Mouse (Mus musculus) spleen, adult 2 months (tissue): ENCODE measurements around the gene Lrmda. TPM values are rescaled to one million over a fixed set of nuclear protein-coding genes. Genes with fewer than 3 reads are reported as not detected.

Experiments
- DNase-seq, 2 experiments: peaks; one replicate each; pipeline versions ENCODE4 v3.0.0 to v3.0.0-alpha.2; 2012 to 2021; ENCODE audit warnings: low spot score in 2 of 2, low read depth in 1 of 2
- H3K27ac ChIP-seq: fragments of 200-500 bp; 2 replicates; pipeline ENCODE4 v1.5.1; 2012; ENCODE audit warnings: low read length, inconsistent platforms; ENCODE audit not compliant: insufficient read depth
- H3K27me3 ChIP-seq: fragments of 200-500 bp; 2 replicates; pipeline ENCODE4 v1.6.1; 2012; ENCODE audit warnings: mild to moderate bottlenecking, moderate library complexity, low read length, inconsistent platforms; ENCODE audit not compliant: control insufficient read depth, insufficient read depth
- H3K36me3 ChIP-seq: fragments of 200-500 bp; 2 replicates; pipeline ENCODE4 v1.6.1; 2012; ENCODE audit warnings: mild to moderate bottlenecking, low read length, inconsistent platforms; ENCODE audit not compliant: control insufficient read depth, insufficient read depth
- H3K4me1 ChIP-seq: fragments of 200-500 bp; 2 replicates; pipeline ENCODE4 v1.6.1; 2011; ENCODE audit warnings: inconsistent platforms; ENCODE audit not compliant: control insufficient read depth, insufficient read depth, insufficient read length
- H3K4me3 ChIP-seq: fragments of 200-500 bp; 2 replicates; pipeline ENCODE4 v1.5.1; 2011; ENCODE audit warnings: mild to moderate bottlenecking, inconsistent platforms; ENCODE audit not compliant: insufficient read depth, insufficient read length; ENCODE audit errors: extremely low read depth
- CTCF ChIP-seq: fragments of 200-500 bp; IDR thresholded peaks from 2 replicates; pipeline ENCODE4 v1.5.1; 2011; ENCODE audit warnings: mild to moderate bottlenecking, inconsistent platforms; ENCODE audit not compliant: insufficient read depth, insufficient read length, insufficient replicate concordance; ENCODE audit errors: extremely low read depth
- POLR2A ChIP-seq: fragments of 200-500 bp; IDR thresholded peaks from 2 replicates; pipeline ENCODE4 v1.6.1; 2011; ENCODE audit warnings: low read depth, low read length, inconsistent platforms
- WGBS: fragments of 180-500 bp; shearing (Covaris S2); methylation state at CpG from one replicate; pipeline ENCODE4 v1.1.7; 2018; 5-methylcytosine and 5-hydroxymethylcytosine counted together
- polyA plus RNA-seq: library from polyadenylated mRNA; depleted of rRNA; stranded (reverse); fragments of >200 nt; gene quantifications from 2 replicates; pipeline ENCODE4 v1.2.3, GENCODE M21; 2012

The Lrmda gene
- polyA plus RNA-seq, 1 experiment = 0.37 TPM

GRCm38 (mm10) chr14:22118096-22118495 is 98.6 kb downstream of the Lrmda start:
- Histone ChIP-seq H3K27me3 (no peaks in the 10 kb centered on the region), H3K4me3 (no peak overlapping the region), H3K27ac (no peak overlapping the region), H3K4me1 (no peaks in the 10 kb centered on the region), H3K36me3 (no peaks in the 10 kb centered on the region)
- DNase-seq = no peak
- TF ChIP-seq CTCF (no peak), POLR2A (no peak)
- 86% methylated on average over 6 of the region's 6 CpGs for WGBS

GRCm38 (mm10) chr14:22118512-22118911 is 99.0 kb downstream of the Lrmda start:
- WGBS = 93% methylated on average over 4 of the region's 4 CpGs

GRCm38 (mm10) chr14:22126276-22126675 is 106.8 kb downstream of the Lrmda start:
- Histone ChIP-seq H3K27ac (no peak overlapping the region), H3K27me3 (no peaks in the 10 kb centered on the region), H3K4me1 (no peaks in the 10 kb centered on the region), H3K36me3 (no peaks in the 10 kb centered on the region), H3K4me3 (no peak overlapping the region)
- no peak for TF ChIP-seq POLR2A
- DNase-seq = no peak
- 36% methylated on average over 4 of the region's 4 CpGs for WGBS

More at GRCm38 (mm10) chr14:22118512-22118911, 99.0 kb downstream of the Lrmda start:
- Histone ChIP-seq H3K4me3 (no peak overlapping the region), H3K4me1 (no peaks in the 10 kb centered on the region), H3K36me3 (no peaks in the 10 kb centered on the region), H3K27ac (no peak overlapping the region), H3K27me3 (no peaks in the 10 kb centered on the region)
- no peak for DNase-seq
- no peak for TF ChIP-seq POLR2A
- TF ChIP-seq CTCF = no peak

- H3K4me1 ChIP-seq = no peaks in the 10 kb centered on the region
- no peak overlapping the region for H3K4me3 ChIP-seq
- WGBS = 91% methylated on average over 6 of the region's 6 CpGs
- no peak for DNase-seq
- no peak overlapping the region for H3K27ac ChIP-seq
- H3K36me3 ChIP-seq = no peaks in the 10 kb centered on the region
- TF ChIP-seq CTCF (no peak), POLR2A (no peak)
- H3K27me3 ChIP-seq = no peaks in the 10 kb centered on the region
Measured at GRCm38 (mm10) chr14:22126859-22127258, 107.3 kb downstream of the Lrmda start.

GRCm38 (mm10) chr14:22130950-22131585 is 111.6 kb downstream of the Lrmda start:
- Histone ChIP-seq H3K27me3 (no peaks in the 10 kb centered on the region), H3K36me3 (no peaks in the 10 kb centered on the region), H3K4me1 (no peaks in the 10 kb centered on the region), H3K27ac (no peak overlapping the region), H3K4me3 (no peak overlapping the region)
- 88% methylated on average over 7 of the region's 7 CpGs for WGBS
- no peak for DNase-seq
- TF ChIP-seq POLR2A (no peak), CTCF (no peak)

- no peak overlapping the region for H3K27ac ChIP-seq
- TF ChIP-seq POLR2A = no peak
- TF ChIP-seq CTCF = no peak
- DNase-seq = no peak
- WGBS = 83% methylated on average over 1 of the region's 1 CpGs
- H3K27me3 ChIP-seq = no peaks in the 10 kb centered on the region
- H3K4me1 ChIP-seq = no peaks in the 10 kb centered on the region
- no peak overlapping the region for H3K4me3 ChIP-seq
- H3K36me3 ChIP-seq = no peaks in the 10 kb centered on the region
Measured at GRCm38 (mm10) chr14:22139281-22139680, 119.8 kb downstream of the Lrmda start.

- Histone ChIP-seq H3K36me3 (no peaks in the 10 kb centered on the region), H3K27me3 (no peaks in the 10 kb centered on the region), H3K27ac (no peak overlapping the region), H3K4me3 (no peak overlapping the region), H3K4me1 (no peaks in the 10 kb centered on the region)
- WGBS = 80% methylated on average over 3 of the region's 3 CpGs
- no peak for TF ChIP-seq CTCF
- DNase-seq = no peak
Measured at GRCm38 (mm10) chr14:22144014-22144413, 124.5 kb downstream of the Lrmda start.
